Mouse (Mus musculus): ENCODE data around the gene Nr3c2.

DNA sequence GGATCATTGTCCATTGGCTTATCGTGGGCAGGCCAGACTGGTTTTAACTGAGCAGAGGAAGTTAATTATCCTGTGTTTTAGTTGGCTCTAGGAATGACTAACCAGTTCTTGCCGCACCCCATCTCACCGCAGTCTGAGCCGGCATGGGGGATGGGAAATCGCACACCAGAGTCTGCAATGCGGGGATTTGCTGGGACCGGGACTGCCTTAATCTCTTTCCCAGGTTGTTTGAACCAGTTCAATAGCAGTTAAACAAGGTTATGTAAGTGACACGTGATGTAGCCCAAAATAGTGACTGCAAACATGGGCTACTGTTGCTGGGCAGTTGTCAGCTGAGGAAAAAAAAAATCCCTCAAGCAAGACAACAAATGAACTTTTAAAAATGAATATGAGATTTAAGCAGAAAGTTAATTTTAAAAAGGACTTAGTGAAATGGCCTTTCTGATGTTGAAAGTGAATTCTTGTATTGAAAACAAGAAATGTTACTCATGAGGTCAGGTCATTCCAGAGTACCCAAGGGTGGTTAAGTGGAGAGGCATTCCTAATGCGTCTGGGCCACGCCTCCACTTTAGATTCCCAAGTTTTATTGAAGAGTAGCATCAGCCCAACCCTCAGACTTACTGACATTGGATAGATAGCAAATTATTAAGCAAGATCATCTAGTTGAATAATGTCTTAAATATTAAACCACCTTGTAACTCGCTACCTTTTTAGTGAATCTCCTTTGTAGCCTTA, 233.8 kb downstream of the Nr3c2 start:
- TF ChIP-seq CTCF (IDR thresholded peaks at IDR 0.05; ENCODE audit: extremely low read depth, insufficient read depth, low read length) (no peak), POLR2A (IDR thresholded peaks at IDR 0.05; ENCODE audit: extremely low read depth, insufficient read depth, low read length) (no peak)
